Mouse (Mus musculus): ENCODE measurements around the gene Ndc1. TPM values are rescaled to one million over a fixed set of nuclear protein-coding genes. Genes with fewer than 3 reads are reported as not detected.
"Not testable (repeated sequence)": the region's sequence is repeated elsewhere in the genome, so short reads cannot be mapped to it uniquely, and the experiment has no call there.

Ndc1 gene
- polyA plus RNA-seq, 1 experiment from 2014 or later: 54.5 TPM

DNA sequence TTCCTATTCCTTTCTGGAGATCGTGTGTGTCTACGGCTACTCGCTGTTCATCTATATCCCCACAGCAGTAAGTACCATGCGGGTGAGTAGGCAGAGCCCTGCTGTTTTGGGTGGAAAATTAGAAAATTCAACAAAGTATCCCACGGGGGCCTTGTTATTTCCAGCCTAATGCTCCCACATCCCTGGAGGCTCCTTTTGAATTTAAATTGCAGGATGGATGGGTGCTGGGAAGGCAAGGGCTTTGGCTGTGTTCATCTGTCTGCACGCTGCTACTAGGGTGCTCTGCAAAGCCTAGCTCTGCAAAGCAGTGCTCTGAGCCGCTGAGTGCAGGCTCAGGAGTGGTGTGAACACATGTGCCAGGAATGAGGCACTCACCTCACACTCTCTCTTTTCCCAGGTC lies 23.0 kb upstream of the Ndc1 start:
- WGBS: 88% methylated on average over 7 of the region's 7 CpGs
- Histone ChIP-seq H3K4me1 (replicated peaks; ENCODE audit: control insufficient read depth, insufficient read depth, low read length) (no peaks in the 10 kb centered on the region), H3K4me2 (ENCODE audit: low read depth, low read length, severe bottlenecking) (no peak overlapping the region), H3K9ac (ENCODE audit: low read length) (no peak overlapping the region), H3K9me3 (ENCODE audit: control insufficient read depth, low read length) (no peaks in the 10 kb centered on the region), H3K36me3 (ENCODE audit: control insufficient read depth, insufficient read depth, low read length) (no peaks in the 10 kb centered on the region), H3K4me3 (ENCODE audit: low read depth, low read length) (no peak overlapping the region), H3K27ac (ENCODE audit: low read depth, low read length) (no peak overlapping the region), H3K27me3 (ENCODE audit: control insufficient read depth, insufficient read depth, low read length) (no peaks in the 10 kb centered on the region)
- DNase-seq (ENCODE audit: low spot score): no peak
- no peak for ATAC-seq (replicated peaks; ENCODE audit: low FRiP score)

DNA sequence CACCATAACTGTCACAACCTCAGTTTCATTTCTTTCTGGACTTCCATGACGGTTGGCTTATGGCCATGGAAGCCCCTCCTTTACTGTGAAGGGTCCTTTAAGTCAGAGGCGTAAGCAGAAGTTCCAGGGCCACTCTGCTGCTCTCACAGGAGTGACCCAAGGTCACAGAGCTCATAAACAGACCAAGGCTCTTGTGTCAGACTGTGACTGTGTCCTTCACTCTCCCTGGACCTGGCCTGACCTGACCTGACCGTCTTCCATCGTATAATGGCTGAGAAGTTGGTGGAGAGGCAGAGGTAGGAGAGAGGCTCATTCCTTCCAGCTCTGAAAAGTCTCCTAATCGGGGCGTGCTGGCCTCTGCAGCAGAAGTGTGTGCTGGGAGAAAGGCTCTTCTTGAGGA lies 20.4 kb upstream of the Ndc1 start:
- no peaks in the 10 kb centered on the region for H3K27me3 ChIP-seq (ENCODE audit: control insufficient read depth, insufficient read depth, low read length)
- H3K4me3 ChIP-seq (ENCODE audit: low read depth, low read length): no peak overlapping the region
- no peak overlapping the region for H3K27ac ChIP-seq (ENCODE audit: low read depth, low read length)
- no peaks in the 10 kb centered on the region for H3K4me1 ChIP-seq (replicated peaks; ENCODE audit: control insufficient read depth, insufficient read depth, low read length)
- DNase-seq (ENCODE audit: low spot score) (no peak), ATAC-seq (replicated peaks; ENCODE audit: low FRiP score) (no peak)
- H3K9me3 ChIP-seq (ENCODE audit: control insufficient read depth, low read length): no peaks in the 10 kb centered on the region
- H3K4me2 ChIP-seq (ENCODE audit: low read depth, low read length, severe bottlenecking): no peak overlapping the region
- H3K9ac ChIP-seq (ENCODE audit: low read length): no peak overlapping the region
- no peaks in the 10 kb centered on the region for H3K36me3 ChIP-seq (ENCODE audit: control insufficient read depth, insufficient read depth, low read length)
- WGBS: 82% methylated on average over 6 of the region's 6 CpGs

DNA sequence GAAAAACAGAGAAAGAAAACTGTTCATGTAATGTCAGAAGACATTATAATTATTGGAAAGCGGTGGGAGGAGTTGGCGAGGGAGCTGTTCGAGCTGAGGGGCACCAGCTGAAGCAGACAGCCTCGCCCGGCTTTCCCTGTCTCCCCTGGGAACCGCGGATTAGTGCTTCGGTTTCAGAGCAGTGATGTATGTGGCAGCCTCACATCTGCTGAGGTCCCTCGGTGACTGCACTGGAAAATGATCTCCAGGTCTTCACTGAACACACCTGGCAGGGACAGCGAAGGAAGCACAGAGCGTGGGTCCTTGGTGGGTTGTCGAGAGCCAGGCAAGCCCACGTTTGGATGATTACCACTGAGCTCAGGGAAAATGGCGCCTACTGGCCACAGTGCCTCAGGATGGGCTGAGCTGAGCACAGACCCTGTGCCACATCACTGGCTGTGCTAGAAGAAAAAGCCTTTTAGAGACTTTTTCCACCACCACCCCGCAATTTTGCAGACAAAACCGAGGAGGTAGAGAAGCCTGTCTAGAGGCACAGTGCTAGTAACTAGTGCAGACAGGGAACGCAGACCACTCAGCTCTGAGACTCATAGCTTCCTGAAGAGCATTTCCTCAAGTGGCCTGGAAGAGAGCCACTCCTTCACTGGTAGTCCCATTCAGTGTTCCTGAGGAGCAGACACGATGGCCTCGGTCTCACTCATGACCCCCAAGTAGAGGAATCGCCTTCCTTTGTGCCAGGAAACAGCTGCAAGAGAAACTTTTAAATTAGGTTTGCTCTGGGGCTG lies 18.9 kb upstream of the Ndc1 start:
- Histone ChIP-seq H3K4me3 (ENCODE audit: low read depth, low read length) (no peak overlapping the region), H3K4me1 (replicated peaks; ENCODE audit: control insufficient read depth, insufficient read depth, low read length) (no peaks in the 10 kb centered on the region), H3K4me2 (ENCODE audit: low read depth, low read length, severe bottlenecking) (no peak overlapping the region), H3K27me3 (ENCODE audit: control insufficient read depth, insufficient read depth, low read length) (no peaks in the 10 kb centered on the region), H3K27ac (ENCODE audit: low read depth, low read length) (no peak overlapping the region), H3K36me3 (ENCODE audit: control insufficient read depth, insufficient read depth, low read length) (no peaks in the 10 kb centered on the region), H3K9me3 (ENCODE audit: control insufficient read depth, low read length) (no peaks in the 10 kb centered on the region), H3K9ac (ENCODE audit: low read length) (no peak overlapping the region)
- ATAC-seq (replicated peaks; ENCODE audit: low FRiP score) (no peak), DNase-seq (ENCODE audit: low spot score) (no peak)
- WGBS: 84% methylated on average over 20 of the region's 20 CpGs

DNA sequence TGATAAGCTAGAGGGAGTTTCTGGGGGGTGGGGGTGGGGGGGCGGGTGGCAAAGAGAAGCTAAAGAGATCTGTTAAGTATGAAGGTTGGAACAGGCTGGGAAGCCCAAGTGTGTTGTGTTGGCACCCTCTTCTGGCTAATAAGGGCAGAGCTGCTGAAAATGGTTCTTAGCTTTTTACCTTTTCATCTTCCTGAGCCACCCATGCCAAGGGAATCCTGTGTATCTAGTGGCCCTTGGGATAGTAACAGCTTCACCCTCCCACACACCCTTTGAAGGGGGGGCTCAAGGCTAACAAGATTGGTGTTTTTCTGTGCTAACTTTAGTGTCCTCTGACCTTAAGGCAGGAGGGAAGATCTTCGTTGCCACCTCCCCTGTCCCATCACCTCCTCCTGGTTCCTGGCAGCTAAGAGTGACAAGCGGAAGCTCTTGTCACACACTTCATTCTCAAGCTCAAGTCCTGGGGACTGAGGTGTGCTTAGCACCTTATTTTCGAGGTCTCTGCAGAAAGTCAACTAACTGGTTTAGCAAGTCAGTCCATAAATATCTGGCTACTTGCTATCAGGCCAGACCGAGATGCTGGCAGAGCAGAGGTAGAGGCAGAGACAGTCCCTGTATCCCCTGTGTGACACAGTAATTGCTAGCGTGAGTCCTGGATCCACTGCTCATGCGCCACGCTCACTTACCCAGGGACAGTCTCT lies 18.1 kb upstream of the Ndc1 start:
- no peaks in the 10 kb centered on the region for H3K4me1 ChIP-seq (replicated peaks; ENCODE audit: control insufficient read depth, insufficient read depth, low read length)
- ATAC-seq (replicated peaks; ENCODE audit: low FRiP score): no peak
- H3K4me3 ChIP-seq (ENCODE audit: low read depth, low read length): no peak overlapping the region
- no peaks in the 10 kb centered on the region for H3K9me3 ChIP-seq (ENCODE audit: control insufficient read depth, low read length)
- H3K9ac ChIP-seq (ENCODE audit: low read length): no peak overlapping the region
- no peak overlapping the region for H3K4me2 ChIP-seq (ENCODE audit: low read depth, low read length, severe bottlenecking)
- DNase-seq (ENCODE audit: low spot score): no peak
- no peaks in the 10 kb centered on the region for H3K27me3 ChIP-seq (ENCODE audit: control insufficient read depth, insufficient read depth, low read length)
- no peaks in the 10 kb centered on the region for H3K36me3 ChIP-seq (ENCODE audit: control insufficient read depth, insufficient read depth, low read length)
- WGBS: 67% methylated on average over 8 of the region's 8 CpGs
- H3K27ac ChIP-seq (ENCODE audit: low read depth, low read length): no peak overlapping the region

DNA sequence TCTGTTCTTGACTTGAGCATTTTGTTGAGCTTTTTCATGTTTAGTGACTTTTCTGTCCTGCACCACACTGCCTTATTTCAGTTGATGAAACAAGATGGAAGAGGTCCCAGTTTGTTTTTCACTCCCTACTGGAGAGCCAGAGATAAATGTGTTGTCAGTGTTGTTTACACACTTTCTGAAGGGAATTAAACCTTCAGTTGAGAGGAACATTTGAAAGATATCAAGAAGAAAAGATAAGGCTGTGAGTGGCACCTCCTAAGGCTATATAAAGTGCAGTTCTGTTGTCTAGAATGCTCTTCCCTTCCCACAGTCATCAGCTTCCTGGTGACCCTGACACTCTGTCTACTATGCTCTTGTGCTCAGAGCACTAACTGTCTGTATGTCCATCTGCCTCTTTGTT lies 16.2 kb upstream of the Ndc1 start:
- Histone ChIP-seq H3K4me3 (ENCODE audit: low read depth, low read length) (no peak overlapping the region), H3K27me3 (ENCODE audit: control insufficient read depth, insufficient read depth, low read length) (no peaks in the 10 kb centered on the region), H3K36me3 (ENCODE audit: control insufficient read depth, insufficient read depth, low read length) (no peaks in the 10 kb centered on the region), H3K4me2 (ENCODE audit: low read depth, low read length, severe bottlenecking) (no peak overlapping the region), H3K9me3 (ENCODE audit: control insufficient read depth, low read length) (no peaks in the 10 kb centered on the region), H3K4me1 (replicated peaks; ENCODE audit: control insufficient read depth, insufficient read depth, low read length) (no peaks in the 10 kb centered on the region), H3K27ac (ENCODE audit: low read depth, low read length) (no peak overlapping the region), H3K9ac (ENCODE audit: low read length) (no peak overlapping the region)
- DNase-seq (ENCODE audit: low spot score) (no peak), ATAC-seq (replicated peaks; ENCODE audit: low FRiP score) (no peak)

DNA sequence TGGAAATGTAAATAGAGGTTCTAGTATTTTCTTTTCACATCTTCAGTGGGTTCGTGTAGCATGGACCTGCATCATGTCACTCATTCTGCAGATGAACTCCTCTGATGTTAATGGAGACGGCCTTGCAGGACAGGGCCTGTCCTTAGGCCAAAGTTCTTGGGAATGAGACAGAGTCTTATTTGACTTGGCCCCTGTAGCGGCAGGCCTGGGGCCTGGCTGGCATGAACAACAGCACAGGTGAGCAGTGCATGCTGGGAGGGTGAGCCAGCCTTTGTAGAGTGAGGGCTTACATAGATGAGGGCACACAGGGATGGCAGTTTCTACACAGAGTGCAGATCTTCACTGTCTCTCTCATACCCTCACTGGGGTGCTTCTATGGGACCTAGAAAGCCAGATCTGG lies 14.0 kb upstream of the Ndc1 start:
- Histone ChIP-seq H3K27ac (ENCODE audit: low read depth, low read length) (no peak overlapping the region), H3K4me1 (replicated peaks; ENCODE audit: control insufficient read depth, insufficient read depth, low read length) (no peaks in the 10 kb centered on the region), H3K4me2 (ENCODE audit: low read depth, low read length, severe bottlenecking) (no peak overlapping the region), H3K9me3 (ENCODE audit: control insufficient read depth, low read length) (no peaks in the 10 kb centered on the region), H3K9ac (ENCODE audit: low read length) (no peak overlapping the region), H3K4me3 (ENCODE audit: low read depth, low read length) (no peak overlapping the region), H3K27me3 (ENCODE audit: control insufficient read depth, insufficient read depth, low read length) (no peaks in the 10 kb centered on the region), H3K36me3 (ENCODE audit: control insufficient read depth, insufficient read depth, low read length) (no peaks in the 10 kb centered on the region)
- 81% methylated on average over 3 of the region's 3 CpGs for WGBS
- DNase-seq (ENCODE audit: low spot score) (no peak), ATAC-seq (replicated peaks; ENCODE audit: low FRiP score) (no peak)

DNA sequence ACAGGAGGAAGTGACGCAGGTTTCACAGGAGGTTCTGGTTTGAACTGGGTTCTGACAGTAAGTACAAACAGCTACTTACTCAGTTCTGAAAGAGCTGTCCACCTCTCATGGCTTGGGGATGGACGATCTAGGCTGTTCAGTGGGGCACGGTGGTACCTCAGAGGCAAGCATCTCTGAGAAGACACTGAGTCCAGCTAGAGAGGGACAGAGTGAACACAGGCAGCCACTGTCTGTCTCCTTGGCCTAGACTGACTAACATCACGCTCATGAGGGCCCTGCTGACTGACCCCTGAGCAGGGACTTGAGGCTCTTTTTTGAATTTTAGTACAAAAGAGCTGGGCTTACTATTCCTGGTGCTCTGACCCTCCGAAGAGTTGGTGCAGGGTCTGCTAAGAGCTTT lies 13.5 kb upstream of the Ndc1 start:
- Histone ChIP-seq H3K4me2 (ENCODE audit: low read depth, low read length, severe bottlenecking) (no peak overlapping the region), H3K27me3 (ENCODE audit: control insufficient read depth, insufficient read depth, low read length) (no peaks in the 10 kb centered on the region), H3K4me3 (ENCODE audit: low read depth, low read length) (no peak overlapping the region), H3K9me3 (ENCODE audit: control insufficient read depth, low read length) (no peaks in the 10 kb centered on the region), H3K4me1 (replicated peaks; ENCODE audit: control insufficient read depth, insufficient read depth, low read length) (no peaks in the 10 kb centered on the region), H3K36me3 (ENCODE audit: control insufficient read depth, insufficient read depth, low read length) (no peaks in the 10 kb centered on the region), H3K27ac (ENCODE audit: low read depth, low read length) (no peak overlapping the region), H3K9ac (ENCODE audit: low read length) (no peak overlapping the region)
- 85% methylated on average over 5 of the region's 5 CpGs for WGBS
- no peak for DNase-seq (ENCODE audit: low spot score)
- ATAC-seq (replicated peaks; ENCODE audit: low FRiP score): no peak

DNA sequence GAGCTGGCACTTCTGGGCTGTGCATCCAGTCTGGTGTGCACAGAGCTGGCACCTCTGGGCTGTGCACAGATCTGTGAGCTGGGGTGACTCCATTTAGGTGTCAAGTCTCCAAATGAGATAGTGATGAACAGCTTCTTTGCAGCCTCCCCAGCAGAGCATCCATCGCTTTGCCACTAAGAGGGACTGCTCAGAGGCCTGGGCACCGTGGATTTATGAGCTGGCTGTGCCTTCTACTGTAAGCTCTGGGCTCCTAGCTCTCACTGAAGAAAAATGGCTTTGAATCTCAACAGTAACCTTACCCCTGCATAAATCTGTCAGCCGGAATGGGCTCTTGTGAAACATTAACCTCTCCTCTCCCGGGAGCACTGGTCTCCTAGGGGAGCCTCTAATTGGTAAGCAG lies 13.0 kb upstream of the Ndc1 start:
- Histone ChIP-seq H3K4me2 (ENCODE audit: low read depth, low read length, severe bottlenecking) (no peak overlapping the region), H3K4me3 (ENCODE audit: low read depth, low read length) (no peak overlapping the region), H3K9me3 (ENCODE audit: control insufficient read depth, low read length) (no peaks in the 10 kb centered on the region), H3K27me3 (ENCODE audit: control insufficient read depth, insufficient read depth, low read length) (no peaks in the 10 kb centered on the region), H3K36me3 (ENCODE audit: control insufficient read depth, insufficient read depth, low read length) (no peaks in the 10 kb centered on the region), H3K27ac (ENCODE audit: low read depth, low read length) (no peak overlapping the region), H3K4me1 (replicated peaks; ENCODE audit: control insufficient read depth, insufficient read depth, low read length) (no peaks in the 10 kb centered on the region), H3K9ac (ENCODE audit: low read length) (no peak overlapping the region)
- 71% methylated on average over 4 of the region's 4 CpGs for WGBS
- DNase-seq (ENCODE audit: low spot score): no peak
- ATAC-seq (replicated peaks; ENCODE audit: low FRiP score): no peak

DNA sequence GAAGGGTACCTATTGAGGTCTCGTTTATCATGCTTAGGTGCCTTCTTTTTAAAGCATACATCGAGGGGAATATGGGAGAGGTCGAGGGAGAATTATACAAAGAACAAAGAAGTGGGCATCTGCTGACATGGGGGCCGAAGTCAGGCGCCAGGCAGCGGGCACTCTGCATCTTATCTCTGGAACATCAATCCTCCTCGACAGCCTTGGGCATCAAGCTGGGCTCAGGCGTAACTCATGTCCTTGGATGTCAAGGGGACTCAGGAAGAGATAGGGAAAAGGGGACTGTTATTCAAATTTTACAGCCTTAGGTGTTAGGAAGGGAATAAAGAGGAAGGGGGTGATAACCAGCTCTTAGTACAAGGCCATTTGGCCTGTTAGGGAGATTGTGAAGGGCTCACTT lies 10.4 kb upstream of the Ndc1 start:
- not testable (repeated sequence) for H3K36me3 ChIP-seq (ENCODE audit: control insufficient read depth, insufficient read depth, low read length); ATAC-seq (replicated peaks; ENCODE audit: low FRiP score); H3K4me2 ChIP-seq (ENCODE audit: low read depth, low read length, severe bottlenecking); H3K4me1 ChIP-seq (replicated peaks; ENCODE audit: control insufficient read depth, insufficient read depth, low read length); H3K9me3 ChIP-seq (ENCODE audit: control insufficient read depth, low read length); DNase-seq (ENCODE audit: low spot score); H3K9ac ChIP-seq (ENCODE audit: low read length); H3K4me3 ChIP-seq (ENCODE audit: low read depth, low read length); H3K27me3 ChIP-seq (ENCODE audit: control insufficient read depth, insufficient read depth, low read length); H3K27ac ChIP-seq (ENCODE audit: low read depth, low read length)
- WGBS: 85% methylated on average over 8 of the region's 8 CpGs
